Comparison of ENCODE assay signal across 11 mouse cellular contexts in the genomic region with DNA sequence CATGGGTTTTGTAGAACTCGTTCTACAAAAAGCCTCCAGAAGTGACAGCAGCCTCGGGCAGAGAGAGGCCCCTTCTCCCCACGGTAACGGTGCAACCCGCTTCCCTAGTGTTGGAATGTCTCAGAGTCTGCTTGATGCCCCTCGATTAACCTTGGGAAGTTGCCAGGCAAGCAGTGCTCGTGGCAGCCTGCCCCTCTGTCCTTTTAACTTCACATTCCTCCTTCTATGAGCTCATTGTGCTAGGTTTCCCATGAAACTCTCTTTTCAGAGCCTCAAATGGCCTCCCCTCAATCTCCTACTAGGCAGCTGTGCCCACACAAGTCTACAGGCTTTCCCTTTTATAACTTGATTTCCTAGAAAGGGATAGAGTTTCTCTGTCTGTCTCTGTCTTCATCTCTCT. TPM values are rescaled to one million over a fixed set of nuclear protein-coding genes. Genes with fewer than 3 reads are reported as not detected.
DNase-seq lines count a peak whose midpoint lies in the region; ATAC-seq and TF ChIP-seq lines count a peak whose summit lies in the region.
"Had no signal": no experiment of that assay in that cellular context is flagged by ENCODE, and none has a peak within 500 bp of the region (broad histone marks: within the 10 kb centered on the region; RNA-seq: fewer than 3 reads in every experiment).

No protein-coding gene starts in this region.

- no peaks in the 10 kb centered on the region for H3K9me3 ChIP-seq in heart, embryonic 12.5 days (replicated peaks)
- H3K9me3 ChIP-seq in hindbrain, embryonic 16.5 days (ENCODE audit: control insufficient read depth, low read length), result no peaks in the 10 kb centered on the region
- no peaks in the 10 kb centered on the region for H3K9me3 ChIP-seq in stomach, postnatal 0 days (ENCODE audit: control insufficient read depth, low read length)
- H3K9me3 ChIP-seq: megakaryocyte, embryonic 14.5 days had no signal

- H3K4me2 ChIP-seq in heart, embryonic 12.5 days, result no peak overlapping the region
- H3K4me2 ChIP-seq in hindbrain, embryonic 16.5 days (ENCODE audit: low read length), result no peak overlapping the region
- no peak overlapping the region for H3K4me2 ChIP-seq in stomach, postnatal 0 days (replicated peaks; ENCODE audit: low read depth)

- no peak overlapping the region for H3K9ac ChIP-seq in heart, embryonic 12.5 days
- no peak overlapping the region for H3K9ac ChIP-seq in heart, adult 2 months (ENCODE audit: low read depth, low read length)
- no peak overlapping the region for H3K9ac ChIP-seq in hindbrain, embryonic 16.5 days (ENCODE audit: low read depth, low read length)
- no peak overlapping the region for H3K9ac ChIP-seq in stomach, postnatal 0 days (ENCODE audit: low read length)

- TF ChIP-seq CTCF in heart, adult 2 months (IDR thresholded peaks at IDR 0.05), result no peak
- no peak for TF ChIP-seq CTCF in stomach, postnatal 0 days (IDR thresholded peaks at IDR 0.05; ENCODE audit: low read depth)

- no peak overlapping the region for H3K4me3 ChIP-seq in heart, embryonic 12.5 days
- H3K4me3 ChIP-seq in heart, adult 2 months, result no peak overlapping the region
- no peak overlapping the region for H3K4me3 ChIP-seq in hindbrain, embryonic 16.5 days (ENCODE audit: low read length)
- no peak overlapping the region for H3K4me3 ChIP-seq in stomach, postnatal 0 days (ENCODE audit: low read depth, low read length)
- H3K4me3 ChIP-seq: megakaryocyte, embryonic 14.5 days had no signal

- no peak for DNase-seq in heart, adult 2 months
- peak; percentile 54 for DNase-seq in retina, postnatal 1 day
- DNase-seq in retina, embryonic 14.5 days (ENCODE audit: low spot score), result no peak
- peak; percentile 28 for DNase-seq in stomach, postnatal 0 days (ENCODE audit: low spot score)
- no peak for DNase-seq in B cell, adult 2 months
- no peak for DNase-seq in left cerebral cortex, adult 8-10 months (ENCODE audit: low spot score in 2 of 2)
- DNase-seq: thymus, postnatal 14 days had no signal

- no peak for ATAC-seq in heart, embryonic 12.5 days (ENCODE audit: insufficient number of reproducible peaks, low FRiP score)
- ATAC-seq in hindbrain, embryonic 16.5 days, result peak; percentile 87
- ATAC-seq in stomach, postnatal 0 days (ENCODE audit: low FRiP score, low TSS enrichment), result no peak

- H3K27ac ChIP-seq in heart, embryonic 12.5 days (ENCODE audit: poor library complexity, severe bottlenecking), result peak overlapping the region; percentile 58
- H3K27ac ChIP-seq in heart, adult 2 months, result no peak overlapping the region
- no peak overlapping the region for H3K27ac ChIP-seq in hindbrain, embryonic 16.5 days (ENCODE audit: low read depth, low read length)
- no peak overlapping the region for H3K27ac ChIP-seq in stomach, postnatal 0 days (replicated peaks)
- H3K27ac ChIP-seq: kidney, postnatal 0 days had no signal

- 17% methylated on average over 7 of the region's 7 CpGs for WGBS in heart, embryonic 12.5 days
- 35% methylated on average over 7 of the region's 7 CpGs for WGBS in heart, adult 2 months
- 9% methylated on average over 7 of the region's 7 CpGs for WGBS in hindbrain, embryonic 16.5 days
- 19% methylated on average over 7 of the region's 7 CpGs for WGBS in stomach, postnatal 0 days

- peaks cover 15% of the 10 kb centered on the region; the same call in 1 of the 2 replicates for H3K27me3 ChIP-seq in heart, embryonic 12.5 days (replicated peaks)
- H3K27me3 ChIP-seq in heart, adult 2 months (ENCODE audit: control insufficient read depth, insufficient read depth, low read length), result no peaks in the 10 kb centered on the region
- H3K27me3 ChIP-seq in hindbrain, embryonic 16.5 days (replicated peaks; ENCODE audit: control insufficient read depth, insufficient read depth, low read length), result peaks cover 3% of the 10 kb centered on the region; the same call in 1 of the 2 replicates
- no peaks in the 10 kb centered on the region for H3K27me3 ChIP-seq in stomach, postnatal 0 days (ENCODE audit: control insufficient read depth, insufficient read depth, low read length)

- no peaks in the 10 kb centered on the region for H3K36me3 ChIP-seq in heart, embryonic 12.5 days
- H3K36me3 ChIP-seq in heart, adult 2 months (ENCODE audit: control insufficient read depth, insufficient read depth, low read length), result no peaks in the 10 kb centered on the region
- H3K36me3 ChIP-seq in hindbrain, embryonic 16.5 days (ENCODE audit: control insufficient read depth, insufficient read depth, low read length), result no peaks in the 10 kb centered on the region
- H3K36me3 ChIP-seq in stomach, postnatal 0 days (ENCODE audit: control insufficient read depth, insufficient read depth, low read length), result no peaks in the 10 kb centered on the region

- intact Hi-C loops in heart, adult 2 months (cut with DNase I), result loop anchor here (5.0 kb wide), 1 partner anchor 211 kb away; no protein-coding TSS in a partner anchor

- no peak for TF ChIP-seq POLR2A in heart, adult 2 months (IDR thresholded peaks at IDR 0.05; ENCODE audit: insufficient read depth, low read depth, low read length)

- peaks cover 30% of the 10 kb centered on the region for H3K4me1 ChIP-seq in heart, embryonic 12.5 days (replicated peaks)
- H3K4me1 ChIP-seq in heart, adult 2 months (ENCODE audit: control insufficient read depth, insufficient read depth, low read length), result no peaks in the 10 kb centered on the region
- peaks cover 6% of the 10 kb centered on the region for H3K4me1 ChIP-seq in hindbrain, embryonic 16.5 days (ENCODE audit: control insufficient read depth, insufficient read depth, low read depth, low read length)
- H3K4me1 ChIP-seq in stomach, postnatal 0 days (replicated peaks; ENCODE audit: control insufficient read depth, insufficient read depth), result no peaks in the 10 kb centered on the region; the same call in 1 of the 2 replicates
- H3K4me1 ChIP-seq: megakaryocyte, embryonic 14.5 days had no signal

- H3K79me2 ChIP-seq in heart, adult 2 months (replicated peaks; ENCODE audit: control insufficient read depth, insufficient read depth, low read length), result no peaks in the 10 kb centered on the region

- TF ChIP-seq EP300 in heart, adult 2 months (IDR thresholded peaks at IDR 0.05; ENCODE audit: insufficient read depth, low read depth, low read length), result no peak
- TF ChIP-seq EP300 in stomach, postnatal 0 days (optimal IDR thresholded peaks at IDR 0.05), result no peak

RNA-seq across cellular contexts. Expression of a gene that starts 10.6 kb away (rescaled TPM):
- 3.1 and 3.3 TPM in 2 replicates for polyA plus RNA-seq in heart, embryonic 12.5 days (2016; fragmentation: Nextera tagmentation; extraction: Ambion mirVana)
- 1 to 10 TPM; 4.5 to 5.3 TPM for total RNA-seq in heart, adult 2 months (2021)
- 1.7 and 2.3 TPM in 2 replicates for polyA plus RNA-seq in heart, adult 2 months (2012; rRNA removed)
- 25.6 and 26.8 TPM in 2 replicates for polyA plus RNA-seq in hindbrain, embryonic 16.5 days (2015; fragmentation: Nextera tagmentation; extraction: Ambion mirVana)
- polyA plus RNA-seq in stomach, postnatal 0 days (2015; fragmentation: Nextera tagmentation; extraction: Ambion mirVana), result 6.0 TPM in 2 replicates
- total RNA-seq in left cerebral cortex, adult 8-10 months (2022), result 10 to 100 TPM; 47.5 to 53.8 (median 50.6) TPM

Comparison
In these comparisons a context has a peak if more than half of its experiments do, and no peak if none do; other contexts are left out.
1. DNase-seq: peak in retina, postnatal 1 day (single experiment) and stomach, postnatal 0 days (single experiment); none in heart, adult 2 months (0 of 2), retina, embryonic 14.5 days (single experiment), B cell, adult 2 months (0 of 2) and left cerebral cortex, adult 8-10 months (0 of 2).